Mouse (Mus musculus) layer of hippocampus, postnatal 10 days (tissue): ENCODE measurements around the gene Cyth4. TPM values are rescaled to one million over a fixed set of nuclear protein-coding genes. Genes with fewer than 3 reads are reported as not detected.

Experiments used
- DNase-seq, 2 experiments: peaks; one replicate each; pipeline ENCODE4 v3.0.0; 2021; ENCODE audit warnings: low spot score in 2 of 2
- total RNA-seq, 2 experiments: library from RNA; stranded (reverse); gene quantifications; 2 replicates each; pipeline ENCODE4 v1.2.3; 2021

Gene Cyth4
- total RNA-seq, 2 experiments from 2014 or later = 13.8 to 15.2 TPM

- no peak for DNase-seq
Measured at GRCm38 (mm10) chr15:78585404-78585803, 11.4 kb upstream of the Cyth4 start.

GRCm38 (mm10) chr15:78587050-78587994, 9.5 kb upstream of the Cyth4 start:
- peak; percentile 94 to 96 for DNase-seq

GRCm38 (mm10) chr15:78588049-78588448, 8.8 kb upstream of the Cyth4 start:
- DNase-seq = no peak

- DNase-seq = no peak
Measured at GRCm38 (mm10) chr15:78588900-78589299, 7.9 kb upstream of the Cyth4 start.

GRCm38 (mm10) chr15:78589936-78590335, 6.9 kb upstream of the Cyth4 start:
- DNase-seq = no peak

GRCm38 (mm10) chr15:78590785-78591184, 6.1 kb upstream of the Cyth4 start:
- no peak for DNase-seq

- DNase-seq = no peak
Measured at GRCm38 (mm10) chr15:78591680-78592451, 5.0 kb upstream of the Cyth4 start.

GRCm38 (mm10) chr15:78592452-78592968, 4.3 kb upstream of the Cyth4 start:
- no peak for DNase-seq

GRCm38 (mm10) chr15:78593896-78594425, 2.9 kb upstream of the Cyth4 start:
- DNase-seq = no peak

GRCm38 (mm10) chr15:78594831-78595230, 2.0 kb upstream of the Cyth4 start:
- DNase-seq = no peak

- DNase-seq = no peak
Measured at GRCm38 (mm10) chr15:78595468-78595867, 1.4 kb upstream of the Cyth4 start.

- no peak for DNase-seq
Measured at GRCm38 (mm10) chr15:78596504-78596903, 343 bp upstream of the Cyth4 start.

GRCm38 (mm10) chr15:78597729-78598128, 882 bp downstream of the Cyth4 start:
- DNase-seq = peak in 1 of 2 experiments; percentile 44

- no peak for DNase-seq
Measured at GRCm38 (mm10) chr15:78599124-78599523, 2.3 kb downstream of the Cyth4 start.

- DNase-seq = no peak
Measured at GRCm38 (mm10) chr15:78599529-78600193, 2.8 kb downstream of the Cyth4 start.

GRCm38 (mm10) chr15:78601180-78601579, 4.3 kb downstream of the Cyth4 start:
- DNase-seq = no peak

- DNase-seq = no peak
Measured at GRCm38 (mm10) chr15:78604255-78604654, 7.4 kb downstream of the Cyth4 start.

- DNase-seq = no peak
Measured at GRCm38 (mm10) chr15:78605371-78605791, 8.5 kb downstream of the Cyth4 start.

- DNase-seq = peak; percentile 71 to 77
Measured at GRCm38 (mm10) chr15:78606059-78606458, 9.2 kb downstream of the Cyth4 start.

- DNase-seq = peak in 1 of 2 experiments; percentile 46
Measured at GRCm38 (mm10) chr15:78607463-78607862, 10.6 kb downstream of the Cyth4 start.
